Mouse (Mus musculus) heart, postnatal 0 days (tissue): Measurements from ENCODE around the gene Rnf208. TPM values are rescaled to one million over a fixed set of nuclear protein-coding genes. Genes with fewer than 3 reads are reported as not detected.
A peak's percentile ranks its signal among the peaks of the same experiment; 100 is the strongest.

Experiments
- ATAC-seq: fragments of 200-750 bp; cut with Nextera tagmentation; 2 replicates; pipeline ENCODE4 v1.8.0; 2017; ENCODE audit warnings: low read depth, moderate number of reproducible peaks, moderate library complexity; ENCODE audit not compliant: insufficient read depth
- DNase-seq: peaks from one replicate; pipeline ENCODE4 v3.0.0-alpha.2; 2016; ENCODE audit warnings: low spot score
- H3K27ac ChIP-seq: fragments of 300-500 bp; sonication (generic); 2 replicates; pipeline ENCODE4 v1.5.1; 2014; ENCODE audit warnings: low read depth, mild to moderate bottlenecking
- H3K27me3 ChIP-seq: fragments of 300-500 bp; sonication (generic); 2 replicates; pipeline ENCODE4 v1.6.1; 2014; ENCODE audit warnings: low read length, mixed read lengths; ENCODE audit not compliant: control insufficient read depth, insufficient read depth
- H3K36me3 ChIP-seq: fragments of 300-500 bp; sonication (generic); replicated peaks from 2 replicates; pipeline ENCODE4 v1.6.1; 2014; ENCODE audit warnings: low read length, mixed read lengths; ENCODE audit not compliant: control insufficient read depth, insufficient read depth
- H3K4me1 ChIP-seq: fragments of 300-500 bp; sonication (generic); 2 replicates; pipeline ENCODE4 v1.6.1; 2014; ENCODE audit warnings: antibody characterized with exemption; ENCODE audit not compliant: control insufficient read depth, insufficient read depth
- H3K4me2 ChIP-seq: fragments of 300-500 bp; sonication (generic); 2 replicates; pipeline ENCODE4 v1.6.1; 2014; ENCODE audit warnings: low read depth, mild to moderate bottlenecking, low read length, moderate library complexity
- H3K4me3 ChIP-seq: fragments of 300-500 bp; sonication (generic); 2 replicates; pipeline ENCODE4 v1.5.1; 2014; ENCODE audit warnings: low read depth, low read length
- H3K9ac ChIP-seq: fragments of 300-500 bp; sonication (generic); replicated peaks from 2 replicates; pipeline ENCODE4 v1.6.1; 2014; ENCODE audit warnings: low read depth, low read length, mixed read lengths
- H3K9me3 ChIP-seq: fragments of 300-500 bp; sonication (generic); replicated peaks from 2 replicates; pipeline ENCODE4 v1.6.1; 2016; ENCODE audit warnings: low read length; ENCODE audit not compliant: control insufficient read depth
- CTCF ChIP-seq: IDR thresholded peaks from 2 replicates; pipeline ENCODE4 v1.5.1; 2016; ENCODE audit warnings: antibody characterized with exemption, control low read depth, low read depth
- EP300 ChIP-seq: IDR thresholded peaks from 2 replicates; pipeline ENCODE4 v1.6.1; 2016; ENCODE audit warnings: antibody characterized with exemption, low read depth
- WGBS: fragments of 180-500 bp; shearing (Covaris S2); extraction: QIAGEN DNeasy Blood & Tissue Kit; methylation state at CpG from one replicate; pipeline ENCODE4 v1.1.7; 2014; 5-methylcytosine and 5-hydroxymethylcytosine counted together
- polyA plus RNA-seq: library from polyadenylated mRNA; unstranded; fragments of >200 nt; fragmentation: Nextera tagmentation; extraction: Ambion mirVana; gene quantifications from 2 replicates; pipeline ENCODE4 v1.2.1, GENCODE M21; 2015
- total RNA-seq: library from RNA; depleted of rRNA; stranded (reverse); fragments of >200 nt; gene quantifications from 2 replicates; pipeline ENCODE4 v1.2.3, GENCODE M21; 2014; ENCODE audit warnings: low replicate concordance; rRNA removed

The Rnf208 gene
- total RNA-seq, result 2.4 and 4.1 TPM in 2 replicates
- polyA plus RNA-seq, result 0.92 and 1.1 TPM in 2 replicates

DNA sequence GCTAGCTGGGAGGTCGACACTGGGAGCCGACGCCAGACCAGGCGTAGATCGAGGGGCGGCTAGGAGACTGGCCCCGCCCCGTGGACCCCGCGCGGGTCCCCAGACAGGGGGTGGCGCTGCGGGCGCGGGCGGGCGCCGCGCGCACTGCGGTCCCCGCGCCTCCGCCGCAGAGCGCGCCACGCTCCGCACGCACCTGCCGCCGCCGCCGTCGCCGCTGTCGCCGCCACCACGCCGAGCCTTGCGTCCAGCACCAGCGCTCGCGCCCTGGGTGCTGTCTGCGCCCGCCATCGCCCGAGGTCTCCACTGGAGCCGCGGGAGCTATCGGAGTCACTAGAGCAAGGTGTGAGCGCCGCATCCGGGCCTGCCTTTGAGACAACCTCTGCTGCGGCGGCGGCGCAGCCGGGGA, at the start of gene Rnf208, which contains the start of gene Cysrt1:
Gene Rnf208, plus strand, starts transcription at position 155 of the 406 bp plus-strand sequence.
Gene Cysrt1, minus strand, starts transcription at position 352 of the 406 bp plus-strand sequence.
- TF ChIP-seq CTCF, result no peak
- TF ChIP-seq EP300, result no peak
- no peaks in the 10 kb centered on the region for H3K9me3 ChIP-seq
- H3K27me3 ChIP-seq, result peaks cover 43% of the 10 kb centered on the region
- peak within 1 kb of the TSS; percentile 41 for H3K4me3 ChIP-seq
- peaks cover 7% of the 10 kb centered on the region for H3K4me1 ChIP-seq
- no peak within 1 kb of the TSS for H3K27ac ChIP-seq
- ATAC-seq (no peak), DNase-seq (no peak)
- 0 out of 2 replicates have a peak within 1 kb of the TSS, but pooled peaks have one; percentile 7 for H3K9ac ChIP-seq
- H3K36me3 ChIP-seq, result no peaks in the 10 kb centered on the region
- H3K4me2 ChIP-seq, result peak within 1 kb of the TSS; percentile 66
- under 1% methylated on average over 16 of the region's 59 CpGs for WGBS

DNA sequence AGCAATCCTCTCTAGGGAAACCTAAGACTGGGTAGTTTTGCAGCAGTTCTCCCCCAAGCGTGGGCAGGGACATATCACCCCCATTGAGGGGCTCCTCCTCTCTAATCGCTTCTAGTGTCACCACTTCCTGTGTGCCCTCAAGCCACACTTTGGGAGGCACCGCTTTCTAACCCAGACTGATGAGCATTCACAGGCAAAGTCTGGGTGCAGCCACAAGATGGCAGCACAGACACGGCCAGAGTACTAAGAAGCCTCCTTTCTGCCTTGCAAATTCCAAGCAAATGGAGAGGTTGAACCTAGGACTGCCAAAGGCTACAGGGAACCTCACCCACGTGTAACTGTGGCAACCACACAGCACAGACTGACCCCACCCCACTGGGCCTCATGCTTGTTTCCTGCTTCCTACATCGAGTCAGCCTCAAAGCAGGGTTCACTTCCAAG, 48.7 kb upstream of the Rnf208 start:
- Histone ChIP-seq H3K27me3 (peaks cover 5% of the 10 kb centered on the region; the same call in 1 of the 2 replicates), H3K27ac (peak overlapping the region; percentile 46; the same call in 1 of the 2 replicates), H3K9me3 (no peaks in the 10 kb centered on the region), H3K4me2 (peak overlapping the region; percentile 30), H3K4me3 (no peak overlapping the region), H3K36me3 (no peaks in the 10 kb centered on the region), H3K9ac (no peak overlapping the region), H3K4me1 (no peaks in the 10 kb centered on the region)
- ATAC-seq, result peak; percentile 71
- WGBS, result 2% methylated on average over 6 of the region's 6 CpGs
- peak; percentile 87 for DNase-seq
- TF ChIP-seq CTCF (peak; percentile 95), EP300 (no peak)

DNA sequence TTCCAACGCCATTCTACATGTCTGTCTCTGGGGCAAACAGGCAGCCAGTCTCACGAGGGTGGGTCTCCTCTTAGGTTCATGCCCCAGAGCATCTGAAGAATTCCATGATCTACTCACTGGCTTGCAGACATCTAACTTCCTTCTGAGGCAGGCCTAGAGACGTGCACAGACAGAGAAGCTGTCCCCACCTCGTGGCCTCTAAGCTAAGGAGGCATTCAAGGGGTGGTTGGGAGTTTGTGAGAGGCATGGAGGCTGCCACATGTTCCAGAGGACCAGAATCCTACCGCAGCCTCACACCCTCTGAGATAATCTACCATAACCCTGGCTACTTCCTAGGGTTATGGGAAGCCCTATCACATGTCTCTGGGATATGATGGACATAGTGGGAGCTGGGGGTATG, 48.0 kb upstream of the Rnf208 start:
- no peak for TF ChIP-seq EP300
- TF ChIP-seq CTCF, result no peak
- Histone ChIP-seq H3K9ac (no peak overlapping the region), H3K27ac (peak overlapping the region; percentile 46; the same call in 1 of the 2 replicates), H3K4me3 (no peak overlapping the region), H3K9me3 (no peaks in the 10 kb centered on the region), H3K4me2 (peak overlapping the region; percentile 63; the same call in 1 of the 2 replicates), H3K4me1 (no peaks in the 10 kb centered on the region), H3K36me3 (0 out of 2 replicates have a peak, but pooled peaks cover 1% of the 10 kb centered on the region), H3K27me3 (peaks cover 5% of the 10 kb centered on the region; the same call in 1 of the 2 replicates)
- DNase-seq (no peak), ATAC-seq (no peak)
- 51% methylated on average over 5 of the region's 5 CpGs for WGBS

DNA sequence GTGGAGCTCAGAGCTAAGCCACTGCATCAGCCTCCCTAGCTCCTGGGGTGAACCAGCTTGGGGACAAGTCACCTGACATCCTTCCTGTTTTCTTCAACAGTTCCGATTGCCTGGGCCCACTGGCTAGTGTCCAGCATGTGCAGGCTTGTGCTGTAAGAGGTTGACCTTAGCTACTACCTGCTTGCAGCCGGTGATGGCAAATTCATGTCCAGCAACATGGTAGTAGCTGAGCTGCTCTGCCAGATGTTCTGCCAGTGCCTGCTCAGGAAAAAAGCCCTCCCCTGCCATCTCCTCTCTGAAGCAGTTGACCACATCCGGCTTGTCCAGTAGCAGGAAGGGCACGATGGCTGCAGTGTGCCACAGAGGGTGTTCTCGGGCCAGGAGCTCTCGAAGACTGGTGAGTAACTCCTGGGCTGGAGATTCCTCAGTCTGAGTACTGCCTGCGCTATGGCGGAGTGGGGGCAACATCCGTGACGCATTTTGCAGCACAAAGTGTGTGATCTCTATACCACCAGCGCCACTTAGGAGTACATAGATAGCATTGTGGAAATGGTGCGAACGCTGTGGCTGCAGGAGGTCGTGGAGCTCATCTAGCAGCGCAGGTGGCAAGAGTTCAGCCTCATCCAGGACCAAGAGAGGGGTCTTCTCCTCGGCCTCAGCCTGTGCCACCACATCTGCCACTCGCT, 47.4 kb upstream of the Rnf208 start:
- DNase-seq (no peak), ATAC-seq (no peak)
- WGBS, result 74% methylated on average over 17 of the region's 17 CpGs
- Histone ChIP-seq H3K36me3 (peaks cover 8% of the 10 kb centered on the region; the same call in 1 of the 2 replicates), H3K4me3 (peak overlapping the region; percentile 42; the same call in 1 of the 2 replicates), H3K27me3 (peaks cover 5% of the 10 kb centered on the region; the same call in 1 of the 2 replicates), H3K9me3 (no peaks in the 10 kb centered on the region), H3K9ac (no peak overlapping the region), H3K4me2 (peak overlapping the region; percentile 63; the same call in 1 of the 2 replicates), H3K27ac (no peak overlapping the region; the same call in 1 of the 2 replicates), H3K4me1 (no peaks in the 10 kb centered on the region)
- TF ChIP-seq CTCF (no peak), EP300 (no peak)

DNA sequence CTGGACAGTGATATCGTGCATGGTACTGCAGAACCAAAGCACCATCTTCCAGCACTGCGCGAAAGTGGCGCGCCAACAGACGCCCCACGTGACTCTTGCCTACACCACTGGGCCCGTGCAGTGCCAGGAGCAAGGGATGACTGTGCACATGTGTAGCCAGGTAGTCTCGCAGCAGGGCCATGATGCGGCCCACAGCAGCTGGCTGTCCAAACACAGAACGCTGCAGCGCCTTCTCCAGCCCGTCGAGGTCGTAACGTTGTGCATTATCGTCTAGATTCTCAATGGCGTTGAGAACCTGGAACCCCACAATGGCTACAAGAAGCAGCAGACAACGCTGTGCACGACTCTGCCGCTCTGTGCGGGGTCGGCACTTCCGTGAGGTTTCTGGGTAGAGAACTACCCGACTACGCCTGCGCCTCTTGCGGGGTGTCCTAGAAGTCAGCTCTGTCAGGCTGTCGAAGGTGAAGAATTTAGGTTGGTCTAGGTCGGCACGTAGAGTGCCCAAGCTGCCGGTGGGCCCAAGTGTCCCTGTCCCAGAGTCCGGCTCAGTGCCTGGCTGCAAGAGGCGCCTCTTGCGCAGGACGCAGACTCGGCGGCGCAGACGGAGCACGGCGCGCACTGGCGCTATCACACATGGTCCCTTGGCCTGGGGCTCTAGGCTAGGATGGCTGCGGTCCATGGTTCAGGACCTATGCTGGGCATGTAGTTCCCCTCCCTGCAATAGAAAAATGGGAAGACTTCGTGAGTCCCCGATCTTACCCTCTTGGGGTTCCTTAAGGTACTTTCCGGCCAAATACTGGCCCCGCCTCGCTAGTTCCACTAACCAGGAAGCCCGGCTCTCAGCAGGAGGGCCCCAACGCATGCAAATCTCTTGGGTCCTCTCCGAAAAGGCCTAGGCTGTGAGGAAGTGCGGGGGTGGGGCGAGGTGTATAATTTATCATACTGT, 46.6 kb upstream of the Rnf208 start:
- DNase-seq, result no peak
- peaks cover 16% of the 10 kb centered on the region for H3K36me3 ChIP-seq
- no peak for ATAC-seq
- no peak overlapping the region; the same call in 1 of the 2 replicates for H3K9ac ChIP-seq
- H3K4me3 ChIP-seq, result peak overlapping the region; percentile 42
- H3K9me3 ChIP-seq, result no peaks in the 10 kb centered on the region
- 14% methylated on average over 55 of the region's 55 CpGs for WGBS
- H3K27me3 ChIP-seq, result peaks cover 5% of the 10 kb centered on the region; the same call in 1 of the 2 replicates
- H3K4me2 ChIP-seq, result peak overlapping the region; percentile 63
- no peak for TF ChIP-seq EP300
- TF ChIP-seq CTCF, result no peak
- H3K4me1 ChIP-seq, result no peaks in the 10 kb centered on the region
- H3K27ac ChIP-seq, result peak overlapping the region; percentile 82
